Mouse (Mus musculus): ENCODE results near the gene Gm20708. TPM values are rescaled to one million over a fixed set of nuclear protein-coding genes. Genes with fewer than 3 reads are reported as not detected.
"Not testable (repeated sequence)": the region's sequence is repeated elsewhere in the genome, so short reads cannot be mapped to it uniquely, and the experiment has no call there.

The Gm20708 gene
- polyA plus RNA-seq, 1 experiment from 2014 or later = not detected

- Histone ChIP-seq H3K27ac (peak overlapping the region; percentile 87), H3K36me3 (peaks cover 98% of the 10 kb centered on the region), H3K4me1 (replicated peaks) (peaks cover 85% of the 10 kb centered on the region)
- ATAC-seq (ENCODE audit: low read depth) = peak; percentile 1; the same call in 1 of the 2 replicates
- not testable (repeated sequence) for H3K27me3 ChIP-seq; H3K9me3 ChIP-seq (replicated peaks); H3K9ac ChIP-seq; H3K4me3 ChIP-seq (replicated peaks); H3K4me2 ChIP-seq; DNase-seq
- WGBS (ENCODE audit: insufficient replicate concordance) = 80% methylated on average over 9 of the region's 9 CpGs
Observed at GRCm38 (mm10) chr11:117815850-117816249, 6.4 kb downstream of the Gm20708 start.

DNA sequence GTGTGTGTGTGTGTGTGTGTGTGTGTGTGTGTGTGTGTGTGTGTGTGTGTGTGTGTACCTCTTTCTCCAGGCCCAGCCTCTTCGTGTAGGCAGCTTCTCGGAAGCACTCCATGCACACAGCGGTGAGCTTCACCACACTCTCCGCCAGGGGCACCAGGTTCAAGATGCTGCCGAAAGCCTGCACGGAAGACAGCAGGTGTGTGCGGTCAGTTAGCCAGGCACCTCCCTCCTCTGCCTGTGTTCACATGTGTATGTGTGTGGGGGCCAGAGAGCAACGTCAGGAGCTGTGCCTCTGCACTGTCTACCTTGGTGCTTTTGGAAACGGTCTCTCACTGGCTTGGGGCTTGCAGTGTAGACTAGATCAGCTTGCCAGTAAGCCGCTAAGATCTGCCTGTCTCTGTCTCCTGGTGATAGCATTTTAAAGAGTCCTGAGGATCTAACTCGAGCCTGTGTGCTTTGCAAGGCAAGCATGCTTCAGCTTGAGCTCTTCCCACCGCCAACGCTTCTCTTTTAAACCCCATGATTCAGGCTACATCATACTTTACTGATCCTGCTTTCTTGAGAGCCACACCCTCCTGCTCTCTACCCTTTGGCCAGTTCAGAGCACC is 7.0 kb downstream of the Gm20708 start:
- H3K4me3 ChIP-seq (replicated peaks) = no peak overlapping the region
- H3K9me3 ChIP-seq (replicated peaks) = no peaks in the 10 kb centered on the region
- WGBS (ENCODE audit: insufficient replicate concordance) = 86% methylated on average over 13 of the region's 13 CpGs
- H3K36me3 ChIP-seq = peaks cover 100% of the 10 kb centered on the region
- no peak for DNase-seq
- peak overlapping the region; percentile 49; the same call in 1 of the 2 replicates for H3K27ac ChIP-seq
- ATAC-seq (ENCODE audit: low read depth) = no peak
- no peaks in the 10 kb centered on the region for H3K27me3 ChIP-seq
- H3K4me2 ChIP-seq = no peak overlapping the region
- peaks cover 84% of the 10 kb centered on the region for H3K4me1 ChIP-seq (replicated peaks)
- no peak overlapping the region; the same call in 1 of the 2 replicates for H3K9ac ChIP-seq

DNA sequence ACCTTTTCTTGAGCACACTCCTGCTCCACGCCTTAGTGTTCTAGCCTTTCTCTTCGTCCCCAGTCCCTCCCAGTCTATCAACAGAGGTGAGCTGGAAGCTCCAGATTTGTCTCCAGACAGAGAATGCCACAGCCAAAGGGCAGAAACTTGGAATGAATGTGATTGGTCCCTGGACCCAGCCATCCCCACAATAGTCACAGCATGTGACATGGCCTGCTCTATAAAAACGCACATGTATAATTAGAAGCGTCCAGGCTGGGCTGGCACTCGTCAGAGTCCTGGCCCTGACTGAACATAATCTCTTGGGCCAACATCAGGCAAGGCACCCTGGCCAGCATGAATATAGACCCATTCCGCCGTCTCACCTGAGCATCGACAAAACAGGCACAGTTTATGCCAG is 9.6 kb downstream of the Gm20708 start:
- Histone ChIP-seq H3K36me3 (peaks cover 100% of the 10 kb centered on the region), H3K9me3 (replicated peaks) (no peaks in the 10 kb centered on the region), H3K4me2 (no peak overlapping the region), H3K27ac (no peak overlapping the region), H3K4me1 (replicated peaks) (peaks cover 84% of the 10 kb centered on the region), H3K9ac (no peak overlapping the region), H3K4me3 (replicated peaks) (no peak overlapping the region), H3K27me3 (no peaks in the 10 kb centered on the region)
- WGBS (ENCODE audit: insufficient replicate concordance) = 83% methylated on average over 8 of the region's 8 CpGs
- DNase-seq (no peak), ATAC-seq (ENCODE audit: low read depth) (no peak)

DNA sequence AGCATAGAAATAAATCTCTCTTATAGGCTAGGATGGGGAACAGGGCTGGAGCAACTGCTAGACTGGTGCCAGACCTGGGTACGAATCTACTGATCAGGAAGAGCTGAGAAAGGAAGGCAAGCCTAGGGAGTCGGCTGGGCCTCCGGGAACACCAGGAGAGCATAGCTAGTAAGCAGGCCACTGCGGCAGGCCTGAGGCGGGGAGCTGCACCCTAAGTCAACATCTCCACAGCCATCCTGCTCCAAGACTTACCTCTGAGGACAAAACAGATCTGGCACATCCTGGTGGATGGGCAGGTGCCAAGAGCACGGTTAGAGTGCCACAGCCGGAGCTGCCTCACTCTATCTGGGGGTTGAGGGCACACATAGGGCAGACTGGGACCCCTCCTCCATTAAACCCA is 10.7 kb downstream of the Gm20708 start:
- H3K27ac ChIP-seq = no peak overlapping the region
- H3K4me2 ChIP-seq = no peak overlapping the region
- no peaks in the 10 kb centered on the region for H3K9me3 ChIP-seq (replicated peaks)
- peaks cover 81% of the 10 kb centered on the region for H3K4me1 ChIP-seq (replicated peaks)
- ATAC-seq (ENCODE audit: low read depth) (no peak), DNase-seq (no peak)
- H3K9ac ChIP-seq = no peak overlapping the region
- no peak overlapping the region for H3K4me3 ChIP-seq (replicated peaks)
- no peaks in the 10 kb centered on the region for H3K27me3 ChIP-seq
- H3K36me3 ChIP-seq = peaks cover 92% of the 10 kb centered on the region
- WGBS (ENCODE audit: insufficient replicate concordance) = 89% methylated on average over 7 of the region's 7 CpGs

DNA sequence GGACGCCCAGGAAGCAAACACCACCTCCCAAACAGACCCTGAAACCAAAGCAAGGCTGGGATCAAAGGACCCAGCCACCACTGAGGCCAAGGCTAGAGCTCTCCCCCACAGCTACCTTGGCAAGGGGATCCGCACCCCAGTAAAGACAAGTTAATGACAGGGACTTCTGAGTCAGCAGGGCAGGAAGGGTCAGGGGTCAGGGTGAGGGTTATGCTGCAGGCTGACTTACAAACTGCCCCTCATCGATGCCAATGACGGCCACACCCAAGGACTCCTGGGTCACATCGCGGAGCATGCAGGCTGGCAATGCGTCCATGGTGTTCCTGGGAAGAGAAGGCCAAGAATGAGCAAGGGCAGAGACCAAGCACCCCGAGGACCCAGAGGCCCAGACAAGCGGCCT is 12.4 kb downstream of the Gm20708 start:
- H3K36me3 ChIP-seq = peaks cover 75% of the 10 kb centered on the region

DNA sequence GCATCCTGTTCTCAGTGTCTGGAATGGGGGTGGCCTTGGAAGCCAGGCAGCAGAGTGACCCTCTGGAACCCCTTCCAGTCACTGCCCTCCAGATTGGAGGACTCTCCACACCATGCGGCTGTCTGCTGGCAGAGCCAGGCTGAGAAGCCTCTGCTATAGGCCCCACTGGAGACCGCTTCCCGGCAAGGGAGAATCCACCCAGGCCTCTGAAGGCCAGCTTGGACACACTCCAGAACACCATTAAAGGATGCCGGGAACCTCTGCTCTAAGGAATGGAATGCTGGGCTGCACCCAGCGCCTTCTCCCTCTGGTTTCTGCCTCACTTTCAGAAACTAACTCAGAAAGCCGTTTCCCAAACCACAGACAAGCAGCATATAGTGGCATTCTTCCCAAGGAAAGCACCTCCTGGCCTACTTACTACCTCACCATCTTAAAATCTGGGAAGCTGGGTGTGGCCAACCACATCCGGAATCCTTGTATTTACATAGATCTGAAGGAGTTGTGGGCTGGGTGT is 13.3 kb downstream of the Gm20708 start:
- H3K27me3 ChIP-seq = no peaks in the 10 kb centered on the region
- H3K36me3 ChIP-seq = peaks cover 66% of the 10 kb centered on the region
- no peak for DNase-seq

More for the DNA sequence above, 12.4 kb downstream of the Gm20708 start:
- Histone ChIP-seq H3K4me1 (replicated peaks) (peaks cover 82% of the 10 kb centered on the region), H3K9ac (no peak overlapping the region; the same call in 1 of the 2 replicates), H3K4me3 (replicated peaks) (no peak overlapping the region), H3K27me3 (no peaks in the 10 kb centered on the region), H3K9me3 (replicated peaks) (no peaks in the 10 kb centered on the region), H3K4me2 (peak overlapping the region; percentile 13; the same call in 1 of the 2 replicates), H3K27ac (no peak overlapping the region)
- ATAC-seq (ENCODE audit: low read depth) (no peak), DNase-seq (no peak)
- WGBS (ENCODE audit: insufficient replicate concordance) = 88% methylated on average over 9 of the region's 9 CpGs

GRCm38 (mm10) chr11:117823411-117823810 is 13.9 kb downstream of the Gm20708 start:
- H3K36me3 ChIP-seq = peaks cover 60% of the 10 kb centered on the region
- WGBS (ENCODE audit: insufficient replicate concordance) = 85% methylated on average over 6 of the region's 6 CpGs
- peak overlapping the region; percentile 86 for H3K4me3 ChIP-seq (replicated peaks)
- no peaks in the 10 kb centered on the region for H3K27me3 ChIP-seq
- peak overlapping the region; percentile 96 for H3K4me2 ChIP-seq
- no peaks in the 10 kb centered on the region for H3K9me3 ChIP-seq (replicated peaks)
- ATAC-seq (ENCODE audit: low read depth) = no peak
- H3K9ac ChIP-seq = peak overlapping the region; percentile 97
- peaks cover 85% of the 10 kb centered on the region for H3K4me1 ChIP-seq (replicated peaks)
- DNase-seq = no peak
- peak overlapping the region; percentile 74; the same call in 1 of the 2 replicates for H3K27ac ChIP-seq

More for the DNA sequence above, 13.3 kb downstream of the Gm20708 start:
- peak overlapping the region; percentile 18; the same call in 1 of the 2 replicates for H3K27ac ChIP-seq
- peak overlapping the region; percentile 96 for H3K4me2 ChIP-seq
- H3K9me3 ChIP-seq (replicated peaks) = no peaks in the 10 kb centered on the region
- peak overlapping the region; percentile 97; the same call in 1 of the 2 replicates for H3K9ac ChIP-seq
- no peak for ATAC-seq (ENCODE audit: low read depth)
- 87% methylated on average over 7 of the region's 7 CpGs for WGBS (ENCODE audit: insufficient replicate concordance)
- H3K4me1 ChIP-seq (replicated peaks) = peaks cover 84% of the 10 kb centered on the region
- peak overlapping the region; percentile 86; the same call in 1 of the 2 replicates for H3K4me3 ChIP-seq (replicated peaks)

GRCm38 (mm10) chr11:117824060-117824969 is 14.8 kb downstream of the Gm20708 start:
- Histone ChIP-seq H3K4me1 (replicated peaks) (peaks cover 89% of the 10 kb centered on the region), H3K9me3 (replicated peaks) (no peaks in the 10 kb centered on the region), H3K4me2 (peak overlapping the region; percentile 96), H3K27me3 (no peaks in the 10 kb centered on the region), H3K4me3 (replicated peaks) (peak overlapping the region; percentile 86), H3K9ac (peak overlapping the region; percentile 97), H3K27ac (peak overlapping the region; percentile 95), H3K36me3 (peaks cover 51% of the 10 kb centered on the region)
- ATAC-seq (ENCODE audit: low read depth) = peak; percentile 57
- 15% methylated on average over 23 of the region's 23 CpGs for WGBS (ENCODE audit: insufficient replicate concordance)
- peak; percentile 75 for DNase-seq

GRCm38 (mm10) chr11:117825333-117826101 is 16.0 kb downstream of the Gm20708 start, which contains the start of the genes Afmid and Tk1:
Afmid (plus strand) TSS chr11:117825924.
Tk1 (minus strand) TSS chr11:117826092.
- Histone ChIP-seq H3K27me3 (no peaks in the 10 kb centered on the region), H3K4me1 (replicated peaks) (peaks cover 89% of the 10 kb centered on the region), H3K4me2 (peak within 1 kb of the TSS; percentile 96), H3K27ac (peak within 1 kb of the TSS; percentile 95), H3K9ac (peak within 1 kb of the TSS; percentile 97), H3K36me3 (peaks cover 39% of the 10 kb centered on the region), H3K4me3 (replicated peaks) (peak within 1 kb of the TSS; percentile 86), H3K9me3 (replicated peaks) (no peaks in the 10 kb centered on the region)
- DNase-seq (peak; percentile 78), ATAC-seq (ENCODE audit: low read depth) (peak; percentile 62)
- under 1% methylated on average over 34 of the region's 34 CpGs for WGBS (ENCODE audit: insufficient replicate concordance)

- DNase-seq (no peak), ATAC-seq (ENCODE audit: low read depth) (no peak)
- H3K27me3 ChIP-seq = no peaks in the 10 kb centered on the region
- H3K4me3 ChIP-seq (replicated peaks) = peak overlapping the region; percentile 86
- peak overlapping the region; percentile 96 for H3K4me2 ChIP-seq
- H3K9me3 ChIP-seq (replicated peaks) = no peaks in the 10 kb centered on the region
- H3K36me3 ChIP-seq = peaks cover 32% of the 10 kb centered on the region
- peak overlapping the region; percentile 97 for H3K9ac ChIP-seq
- peak overlapping the region; percentile 95 for H3K27ac ChIP-seq
- WGBS (ENCODE audit: insufficient replicate concordance) = 34% methylated on average over 5 of the region's 5 CpGs
- peaks cover 91% of the 10 kb centered on the region for H3K4me1 ChIP-seq (replicated peaks)
Observed at GRCm38 (mm10) chr11:117826164-117826563, 16.7 kb downstream of the Gm20708 start.

All from liver, embryonic 13.5 days (tissue).